ENCODE assay signal across 8 mouse cellular contexts in genomic region chr1:193189151-193189621, GRCm38 (mm10). TPM values are rescaled to one million over a fixed set of nuclear protein-coding genes. Genes with fewer than 3 reads are reported as not detected.
DNase-seq lines count a peak whose midpoint lies in the region; ATAC-seq lines count a peak whose summit lies in the region.

No protein-coding gene starts in this region.

- no peak overlapping the region for H3K4me2 ChIP-seq in forebrain, embryonic 13.5 days
- H3K4me2 ChIP-seq in limb, embryonic 12.5 days, result peak overlapping the region; percentile 30
- H3K4me2 ChIP-seq in neural tube, embryonic 11.5 days (ENCODE audit: low read depth), result no peak overlapping the region

- 0 out of 2 replicates have a peak, but pooled peaks cover 6% of the 10 kb centered on the region for H3K27me3 ChIP-seq in forebrain, embryonic 13.5 days
- no peaks in the 10 kb centered on the region; the same call in 1 of the 2 replicates for H3K27me3 ChIP-seq in limb, embryonic 12.5 days
- H3K27me3 ChIP-seq in neural tube, embryonic 11.5 days (ENCODE audit: control insufficient read depth, insufficient read depth, low read length), result no peaks in the 10 kb centered on the region

- H3K4me3 ChIP-seq in forebrain, embryonic 13.5 days, result no peak overlapping the region
- no peak overlapping the region for H3K4me3 ChIP-seq in limb, embryonic 12.5 days (replicated peaks)
- H3K4me3 ChIP-seq in neural tube, embryonic 11.5 days (ENCODE audit: low read depth, low read length), result no peak overlapping the region

- no peak overlapping the region for H3K9ac ChIP-seq in forebrain, embryonic 13.5 days
- H3K9ac ChIP-seq in limb, embryonic 12.5 days (replicated peaks), result peak overlapping the region; percentile 12; the same call in 1 of the 2 replicates
- H3K9ac ChIP-seq in neural tube, embryonic 11.5 days (ENCODE audit: low read length), result no peak overlapping the region

- intact Hi-C loops in heart, postnatal 25 days (cut with DNase I), result no loop called here

- H3K36me3 ChIP-seq in forebrain, embryonic 13.5 days (ENCODE audit: poor library complexity, severe bottlenecking), result no peaks in the 10 kb centered on the region
- H3K36me3 ChIP-seq in limb, embryonic 12.5 days, result no peaks in the 10 kb centered on the region
- H3K36me3 ChIP-seq in neural tube, embryonic 11.5 days (ENCODE audit: control insufficient read depth, insufficient read depth, low read length), result no peaks in the 10 kb centered on the region

- peak; percentile 57 for DNase-seq in adrenal gland, postnatal 14 days
- no peak for DNase-seq in adrenal gland, postnatal 25 days
- peak; percentile 85 for DNase-seq in NIH3T3 (ENCODE audit: low read depth)
- peak; percentile 60 for DNase-seq in heart, postnatal 25 days (ENCODE audit: low spot score)
- DNase-seq in neural tube, embryonic 11.5 days (ENCODE audit: low spot score), result peak; percentile 44

- no peaks in the 10 kb centered on the region for H3K9me3 ChIP-seq in forebrain, embryonic 13.5 days (replicated peaks)
- no peaks in the 10 kb centered on the region for H3K9me3 ChIP-seq in limb, embryonic 12.5 days
- H3K9me3 ChIP-seq in neural tube, embryonic 11.5 days (ENCODE audit: control insufficient read depth, low read length), result no peaks in the 10 kb centered on the region

- peaks cover 14% of the 10 kb centered on the region for H3K4me1 ChIP-seq in forebrain, embryonic 13.5 days
- H3K4me1 ChIP-seq in limb, embryonic 12.5 days (replicated peaks), result peaks cover 31% of the 10 kb centered on the region
- H3K4me1 ChIP-seq in neural tube, embryonic 11.5 days (ENCODE audit: control insufficient read depth, insufficient read depth, low read length), result no peaks in the 10 kb centered on the region

- H3K27ac ChIP-seq in forebrain, embryonic 13.5 days, result peak overlapping the region; percentile 60
- H3K27ac ChIP-seq in limb, embryonic 12.5 days, result peak overlapping the region; percentile 84
- no peak overlapping the region for H3K27ac ChIP-seq in neural tube, embryonic 11.5 days (ENCODE audit: low read depth, low read length)

- WGBS in forebrain, embryonic 13.5 days, result 16% methylated on average over 9 of the region's 9 CpGs
- 16% methylated on average over 9 of the region's 9 CpGs for WGBS in limb, embryonic 12.5 days
- WGBS in neural tube, embryonic 11.5 days, result 44% methylated on average over 9 of the region's 9 CpGs

- ATAC-seq in forebrain, embryonic 13.5 days, result peak; percentile 96
- peak; percentile 93 for ATAC-seq in limb, embryonic 12.5 days (ENCODE audit: insufficient number of reproducible peaks, insufficient read depth, low FRiP score, low TSS enrichment, low read depth)
- ATAC-seq in neural tube, embryonic 11.5 days (ENCODE audit: insufficient read depth, low FRiP score, low TSS enrichment), result no peak
- ATAC-seq in granulocyte monocyte progenitor cell, adult 5-6 weeks (replicated peaks; ENCODE audit: poor library complexity, severe bottlenecking), result no peak

RNA-seq across cellular contexts. Expression of gene Traf3ip3, which starts 12.3 kb away (rescaled TPM):
- 5.0 and 22.9 TPM in 2 replicates for total RNA-seq in adrenal gland, postnatal 14 days (2021)
- 1.5 and 3.4 TPM in 2 replicates for total RNA-seq in adrenal gland, postnatal 25 days (2021)
- 0.58 and 1.0 TPM in 2 replicates for polyA plus RNA-seq in forebrain, embryonic 13.5 days (2015; fragmentation: Nextera tagmentation; extraction: Ambion mirVana)
- total RNA-seq in heart, postnatal 25 days (2021), result 1 to 10 TPM; 1.1 to 1.4 TPM
- polyA plus RNA-seq in limb, embryonic 12.5 days (2016; fragmentation: Nextera tagmentation; extraction: Ambion mirVana), result 4.3 and 4.5 TPM in 2 replicates
- polyA plus RNA-seq in neural tube, embryonic 11.5 days (2014; fragmentation: Nextera tagmentation; extraction: Ambion mirVana), result 1.6 and 2.6 TPM in 2 replicates
- 77.4 and 94.9 TPM in 2 replicates for total RNA-seq in granulocyte monocyte progenitor cell, adult 5-6 weeks (2014; fragmentation: Nextera tagmentation)
- 61.3 and 96.4 TPM in 2 replicates for total RNA-seq in granulocyte monocyte progenitor cell, adult 5-6 weeks (2017)

RNA-seq across cellular contexts. Expression of gene Lamb3, which starts 18.3 kb away (rescaled TPM):
- total RNA-seq in adrenal gland, postnatal 14 days (2021), result 1.0 and 2.3 TPM in 2 replicates
- total RNA-seq in adrenal gland, postnatal 25 days (2021), result 0.76 and 2.3 TPM in 2 replicates
- polyA plus RNA-seq in forebrain, embryonic 13.5 days (2015; fragmentation: Nextera tagmentation; extraction: Ambion mirVana), result 0.32 and 0.55 TPM in 2 replicates
- total RNA-seq in heart, postnatal 25 days (2021), result 10 to 100 TPM; 13.7 to 14.9 TPM
- 2.0 and 2.2 TPM in 2 replicates for polyA plus RNA-seq in limb, embryonic 12.5 days (2016; fragmentation: Nextera tagmentation; extraction: Ambion mirVana)
- 0.09 and 0.62 TPM in 2 replicates for polyA plus RNA-seq in neural tube, embryonic 11.5 days (2014; fragmentation: Nextera tagmentation; extraction: Ambion mirVana)
- total RNA-seq in granulocyte monocyte progenitor cell, adult 5-6 weeks (2014; fragmentation: Nextera tagmentation), result 6.7 and 8.8 TPM in 2 replicates
- total RNA-seq in granulocyte monocyte progenitor cell, adult 5-6 weeks (2017), result 2.9 and 3.2 TPM in 2 replicates

RNA-seq across cellular contexts. Expression of gene A130010J15Rik, which starts 21.3 kb away (rescaled TPM):
- 2.8 and 5.4 TPM in 2 replicates for total RNA-seq in adrenal gland, postnatal 14 days (2021)
- 1.6 and 4.9 TPM in 2 replicates for total RNA-seq in adrenal gland, postnatal 25 days (2021)
- 12.2 and 14.5 TPM in 2 replicates for polyA plus RNA-seq in forebrain, embryonic 13.5 days (2015; fragmentation: Nextera tagmentation; extraction: Ambion mirVana)
- 1 to 10 TPM; 2.9 to 3.0 TPM for total RNA-seq in heart, postnatal 25 days (2021)
- 14.9 and 16.3 TPM in 2 replicates for polyA plus RNA-seq in limb, embryonic 12.5 days (2016; fragmentation: Nextera tagmentation; extraction: Ambion mirVana)
- 16.6 and 17.2 TPM in 2 replicates for polyA plus RNA-seq in neural tube, embryonic 11.5 days (2014; fragmentation: Nextera tagmentation; extraction: Ambion mirVana)
- total RNA-seq in granulocyte monocyte progenitor cell, adult 5-6 weeks (2014; fragmentation: Nextera tagmentation), result 6.2 and 6.7 TPM in 2 replicates
- total RNA-seq in granulocyte monocyte progenitor cell, adult 5-6 weeks (2017), result 7.0 and 13.9 TPM in 2 replicates

RNA-seq across cellular contexts. Expression of gene Irf6, which starts 36.3 kb away (rescaled TPM):
- 1.1 and 2.9 TPM in 2 replicates for total RNA-seq in adrenal gland, postnatal 14 days (2021)
- total RNA-seq in adrenal gland, postnatal 25 days (2021), result 0.18 and 0.38 TPM in 2 replicates
- polyA plus RNA-seq in forebrain, embryonic 13.5 days (2015; fragmentation: Nextera tagmentation; extraction: Ambion mirVana), result 0.63 and 0.79 TPM in 2 replicates
- total RNA-seq in heart, postnatal 25 days (2021), result 1 to 10 TPM; 2.4 to 3.5 TPM
- 8.7 and 10.9 TPM in 2 replicates for polyA plus RNA-seq in limb, embryonic 12.5 days (2016; fragmentation: Nextera tagmentation; extraction: Ambion mirVana)
- polyA plus RNA-seq in neural tube, embryonic 11.5 days (2014; fragmentation: Nextera tagmentation; extraction: Ambion mirVana), result 5.4 and 5.5 TPM in 2 replicates
- total RNA-seq in granulocyte monocyte progenitor cell, adult 5-6 weeks (2014; fragmentation: Nextera tagmentation), result not detected in 2 replicates
- 0.22 TPM in 1 of 2 replicates, not detected in the other for total RNA-seq in granulocyte monocyte progenitor cell, adult 5-6 weeks (2017)

RNA-seq across cellular contexts. Expression of gene Diexf, which starts 59.1 kb away (rescaled TPM):
- 18.9 and 19.5 TPM in 2 replicates for total RNA-seq in adrenal gland, postnatal 14 days (2021)
- 23.3 and 23.4 TPM in 2 replicates for total RNA-seq in adrenal gland, postnatal 25 days (2021)
- polyA plus RNA-seq in forebrain, embryonic 13.5 days (2015; fragmentation: Nextera tagmentation; extraction: Ambion mirVana), result 10.0 and 10.2 TPM in 2 replicates
- total RNA-seq in heart, postnatal 25 days (2021), result 1 to 10 TPM; 8.2 to 9.5 TPM
- 12.0 TPM in 2 replicates for polyA plus RNA-seq in limb, embryonic 12.5 days (2016; fragmentation: Nextera tagmentation; extraction: Ambion mirVana)
- 10.8 and 11.3 TPM in 2 replicates for polyA plus RNA-seq in neural tube, embryonic 11.5 days (2014; fragmentation: Nextera tagmentation; extraction: Ambion mirVana)
- total RNA-seq in granulocyte monocyte progenitor cell, adult 5-6 weeks (2014; fragmentation: Nextera tagmentation), result 26.3 and 40.3 TPM in 2 replicates
- total RNA-seq in granulocyte monocyte progenitor cell, adult 5-6 weeks (2017), result 21.9 and 26.1 TPM in 2 replicates

Comparison
In these comparisons a context has a peak if more than half of its experiments do, and no peak if none do; other contexts are left out.
1. ATAC-seq: peak in forebrain, embryonic 13.5 days (single experiment) and limb, embryonic 12.5 days (single experiment); none in neural tube, embryonic 11.5 days (single experiment) and granulocyte monocyte progenitor cell, adult 5-6 weeks (single experiment).